Comparison of ENCODE assay signal across 8 mouse cellular contexts in genomic region chrX:168639556-168640356, GRCm38 (mm10). TPM values are rescaled to one million over a fixed set of nuclear protein-coding genes. Genes with fewer than 3 reads are reported as not detected.
DNase-seq lines count a peak whose midpoint lies in the region; ATAC-seq and TF ChIP-seq lines count a peak whose summit lies in the region.

No protein-coding gene starts in this region.

- H3K4me1 ChIP-seq in hindbrain, embryonic 16.5 days (ENCODE audit: control insufficient read depth, insufficient read depth, low read depth, low read length), result no peaks in the 10 kb centered on the region

- H3K36me3 ChIP-seq in hindbrain, embryonic 16.5 days (ENCODE audit: control insufficient read depth, insufficient read depth, low read length), result no peaks in the 10 kb centered on the region

- intact Hi-C loops in gastrocnemius, adult 2 months (cut with DNase I), result loop anchor here (2.0 kb wide), 1 partner anchor 55 kb away; no protein-coding TSS in a partner anchor

- WGBS in hindbrain, embryonic 16.5 days, result 20% methylated on average over 11 of the region's 11 CpGs

- peak; percentile 79 for DNase-seq in T-cell, adult 2 months (ENCODE audit: low spot score)
- DNase-seq in cerebellum, postnatal 36 days, result peak; percentile 39 to 49
- DNase-seq in gastrocnemius, adult 2 months, result peak; percentile 74
- DNase-seq in left cerebral cortex, adult 11 months (ENCODE audit: low spot score), result peak; percentile 16
- peak; percentile 64 to 76 for DNase-seq in lung, postnatal 4 days
- DNase-seq in retina, postnatal 1 day, result peak; percentile 79
- peak; percentile 77 for DNase-seq in thymus, postnatal 4 days

- H3K4me2 ChIP-seq in hindbrain, embryonic 16.5 days (ENCODE audit: low read length), result peak overlapping the region; percentile 51

- no peaks in the 10 kb centered on the region for H3K9me3 ChIP-seq in hindbrain, embryonic 16.5 days (ENCODE audit: control insufficient read depth, low read length)

- peak overlapping the region; percentile 71 for H3K4me3 ChIP-seq in gastrocnemius, adult 2 months
- peak overlapping the region; percentile 34 for H3K4me3 ChIP-seq in hindbrain, embryonic 16.5 days (ENCODE audit: low read length)

- H3K27ac ChIP-seq in gastrocnemius, adult 2 months, result peak overlapping the region; percentile 78
- no peak overlapping the region for H3K27ac ChIP-seq in hindbrain, embryonic 16.5 days (ENCODE audit: low read depth, low read length)

- H3K9ac ChIP-seq in hindbrain, embryonic 16.5 days (ENCODE audit: low read depth, low read length), result no peak overlapping the region

- peak; percentile 74 for TF ChIP-seq CTCF in gastrocnemius, adult 2 months (IDR thresholded peaks at IDR 0.05)

- peak; percentile 73; the same call in 1 of the 2 replicates for ATAC-seq in hindbrain, embryonic 16.5 days

- H3K27me3 ChIP-seq in hindbrain, embryonic 16.5 days (replicated peaks; ENCODE audit: control insufficient read depth, insufficient read depth, low read length), result peaks cover 4% of the 10 kb centered on the region

RNA-seq across cellular contexts. Expression of gene Msl3, which starts 33.9 kb away (rescaled TPM):
- total RNA-seq in gastrocnemius, adult 2 months (2021), result 10 to 100 TPM; 40.1 to 44.2 TPM
- 18.4 and 19.2 TPM in 2 replicates for polyA plus RNA-seq in hindbrain, embryonic 16.5 days (2015; fragmentation: Nextera tagmentation; extraction: Ambion mirVana)

Comparison
In these comparisons a context has a peak if more than half of its experiments do, and no peak if none do; other contexts are left out.
1. DNase-seq: peak in every context shown above with its lines; median percentile 79 in T-cell, adult 2 months; 79 in retina, postnatal 1 day; 77 in thymus, postnatal 4 days; 74 in gastrocnemius, adult 2 months; 70 in lung, postnatal 4 days; 44 in cerebellum, postnatal 36 days; 16 in left cerebral cortex, adult 11 months.